Mouse (Mus musculus): ENCODE results near the gene Cnbd2.

DNA sequence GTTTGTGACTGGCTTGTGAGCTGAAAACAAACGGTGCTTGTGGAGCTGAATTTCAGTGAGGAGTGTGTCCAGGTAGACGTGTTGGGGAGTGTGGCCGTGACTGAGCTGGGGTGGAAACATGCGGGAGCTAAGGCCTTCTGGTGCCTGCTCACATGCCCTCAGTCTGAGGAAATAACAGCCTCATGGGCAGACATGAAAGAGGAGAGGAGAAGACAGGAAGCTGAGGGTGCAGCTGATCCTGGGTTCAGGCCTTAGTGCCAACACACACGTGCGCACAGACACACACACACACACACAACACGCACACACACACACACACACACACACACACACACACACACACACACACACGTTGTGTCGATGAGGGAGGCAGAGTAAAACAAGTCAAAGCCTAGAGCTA lies 44.5 kb upstream of the Cnbd2 start:
- no peak for TF ChIP-seq CTCF (conservative IDR thresholded peaks at IDR 0.05; ENCODE audit: low read length)
- no peak for TF ChIP-seq POU5F1 (IDR thresholded peaks at IDR 0.05; ENCODE audit: borderline replicate concordance, low read length)
